Mouse (Mus musculus): ENCODE data around the gene Tgfbr2.

GRCm38 (mm10) chr9:116162866-116163374, 12.2 kb downstream of the Tgfbr2 start:
- no peak for TF ChIP-seq CTCF (IDR thresholded peaks at IDR 0.05; ENCODE audit: borderline replicate concordance, insufficient read depth, low read depth, low read length)
- TF ChIP-seq POLR2A (IDR thresholded peaks at IDR 0.05; ENCODE audit: borderline replicate concordance, insufficient read depth, low read length), result no peak

Measured in cerebellum, adult 2 months (tissue).